Mouse (Mus musculus) myocyte (in vitro differentiated cells): ENCODE data around the gene Otud4. TPM values are rescaled to one million over a fixed set of nuclear protein-coding genes. Genes with fewer than 3 reads are reported as not detected.
A peak's percentile ranks its signal among the peaks of the same experiment; 100 is the strongest.

Experiments used
- H3K27me3 ChIP-seq: one replicate; pipeline ENCODE4 v1.6.1; 2011; ENCODE audit not compliant: control insufficient read depth, insufficient read depth, insufficient read length
- H3K36me3 ChIP-seq: one replicate; pipeline ENCODE4 v1.6.1; 2011; ENCODE audit not compliant: control insufficient read depth, insufficient read depth
- H3K4me2 ChIP-seq: one replicate; pipeline ENCODE4 v1.6.1; 2011; ENCODE audit warnings: low read depth, control low read depth
- H3K4me3 ChIP-seq: one replicate; pipeline ENCODE4 v1.5.1; 2011; ENCODE audit warnings: mild to moderate bottlenecking, control low read depth, moderate library complexity
- H3K79me2 ChIP-seq: one replicate; pipeline ENCODE4 v1.6.1; 2011; ENCODE audit not compliant: control insufficient read depth, insufficient read depth
- H3ac ChIP-seq: one replicate; pipeline ENCODE4 v1.6.1; 2011; ENCODE audit not compliant: control insufficient read depth, insufficient read length
- CEBPB ChIP-seq: IDR thresholded peaks from 2 replicates; pipeline ENCODE4 v1.6.1; 2011; ENCODE audit warnings: mild to moderate bottlenecking, moderate library complexity; ENCODE audit not compliant: poor library complexity, insufficient read depth, severe bottlenecking
- E2F4 ChIP-seq: IDR thresholded peaks from one replicate; pipeline ENCODE4 v1.6.1; 2011; ENCODE audit warnings: mild to moderate bottlenecking, control low read depth, moderate library complexity; ENCODE audit not compliant: insufficient read depth
- MAX ChIP-seq: IDR thresholded peaks from one replicate; pipeline ENCODE4 v1.6.1; 2011; ENCODE audit warnings: low read depth, mild to moderate bottlenecking, control low read depth
- MYOD1 ChIP-seq, 3 experiments: IDR thresholded peaks; one replicate each; pipeline ENCODE4 v1.6.1; 2011; ENCODE audit warnings: control low read depth in 2 of 3, low read depth in 2 of 3, mild to moderate bottlenecking in 2 of 3, moderate library complexity in 1 of 3; ENCODE audit not compliant: insufficient read length in 2 of 3, control insufficient read depth in 1 of 3
- MYOG ChIP-seq, 3 experiments: IDR thresholded peaks; one replicate each; pipeline ENCODE4 v1.6.1; 2011; ENCODE audit warnings: control low read depth in 2 of 3, low read depth in 2 of 3, mild to moderate bottlenecking in 2 of 3; ENCODE audit not compliant: insufficient read length in 2 of 3, control insufficient read depth in 1 of 3, insufficient read depth in 1 of 3
- POLR2A ChIP-seq: IDR thresholded peaks from one replicate; pipeline ENCODE4 v1.6.1; 2011; ENCODE audit warnings: low read depth, mild to moderate bottlenecking, control low read depth, moderate library complexity; ENCODE audit not compliant: insufficient read length
- POLR2AphosphoS2 ChIP-seq: IDR thresholded peaks from one replicate; pipeline ENCODE4 v1.6.1; 2011; ENCODE audit warnings: low read depth, control low read depth; ENCODE audit not compliant: insufficient read length
- REST ChIP-seq: IDR thresholded peaks from one replicate; pipeline ENCODE4 v1.6.1; 2011; ENCODE audit warnings: mild to moderate bottlenecking, control low read depth, moderate library complexity; ENCODE audit not compliant: insufficient read depth, insufficient read length
- SRF ChIP-seq: IDR thresholded peaks from one replicate; pipeline ENCODE4 v1.6.1; 2011; ENCODE audit warnings: low read depth; ENCODE audit not compliant: control insufficient read depth, insufficient read length
- TCF12 ChIP-seq: IDR thresholded peaks from one replicate; pipeline ENCODE4 v1.6.1; 2011; ENCODE audit warnings: mild to moderate bottlenecking, control low read depth; ENCODE audit not compliant: poor library complexity, insufficient read depth, severe bottlenecking
- TCF3 ChIP-seq: IDR thresholded peaks from one replicate; pipeline ENCODE4 v1.6.1; 2011; ENCODE audit warnings: low read depth, control low read depth; ENCODE audit not compliant: insufficient read length
- USF1 ChIP-seq: IDR thresholded peaks from one replicate; pipeline ENCODE4 v1.6.1; 2011; ENCODE audit warnings: low read depth, mild to moderate bottlenecking, control low read depth, moderate library complexity
- polyA plus RNA-seq: library from polyadenylated mRNA; unstranded; fragments of >200 nt; fragmentation: generic; extraction: Trizol; gene quantifications from one replicate; pipeline ENCODE4 v1.2.1, GENCODE M21; 2012; ENCODE audit warnings: missing spikeins

Gene Otud4
- polyA plus RNA-seq, 1 experiment: 6.0 TPM

GRCm38 (mm10) chr8:79711064-79711961 is 71.9 kb downstream of the Otud4 start, which contains the start of the genes Abce1 and Anapc10:
Gene Abce1, minus strand, starts transcription at chr8:79711740.
Gene Anapc10, plus strand, starts transcription at chr8:79711820.
- Histone ChIP-seq H3ac (peak within 1 kb of the TSS; percentile 31), H3K4me2 (peak within 1 kb of the TSS; percentile 85), H3K36me3 (peaks cover 25% of the 10 kb centered on the region), H3K4me3 (peak within 1 kb of the TSS; percentile 96), H3K27me3 (no peaks in the 10 kb centered on the region), H3K79me2 (peaks cover 58% of the 10 kb centered on the region)
- TF ChIP-seq MYOD1 (IDR thresholded peaks at IDR 0.05; ENCODE audit: control insufficient read depth in 1 of 3, insufficient read length in 2 of 3, low read depth in 2 of 3): peak in 1 of 3 experiments; percentile 50
- no peak for TF ChIP-seq REST
- TF ChIP-seq POLR2A: peak; percentile 99
- no peak for TF ChIP-seq TCF12
- TF ChIP-seq E2F4: no peak
- TF ChIP-seq POLR2AphosphoS2: peak; percentile 96
- TF ChIP-seq MAX: peak; percentile 5
- no peak for TF ChIP-seq USF1
- no peak for TF ChIP-seq TCF3
- peak in 2 of 3 experiments; percentile 32 to 51 for TF ChIP-seq MYOG (IDR thresholded peaks at IDR 0.05; ENCODE audit: control insufficient read depth in 1 of 3, insufficient read depth in 1 of 3, insufficient read length in 2 of 3, low read depth in 2 of 3)
- no peak for TF ChIP-seq CEBPB
- peak; percentile 95 for TF ChIP-seq SRF

- H3K79me2 ChIP-seq: peaks cover 44% of the 10 kb centered on the region
Measured at GRCm38 (mm10) chr8:79712676-79713075, 73.3 kb downstream of the Otud4 start.

DNA sequence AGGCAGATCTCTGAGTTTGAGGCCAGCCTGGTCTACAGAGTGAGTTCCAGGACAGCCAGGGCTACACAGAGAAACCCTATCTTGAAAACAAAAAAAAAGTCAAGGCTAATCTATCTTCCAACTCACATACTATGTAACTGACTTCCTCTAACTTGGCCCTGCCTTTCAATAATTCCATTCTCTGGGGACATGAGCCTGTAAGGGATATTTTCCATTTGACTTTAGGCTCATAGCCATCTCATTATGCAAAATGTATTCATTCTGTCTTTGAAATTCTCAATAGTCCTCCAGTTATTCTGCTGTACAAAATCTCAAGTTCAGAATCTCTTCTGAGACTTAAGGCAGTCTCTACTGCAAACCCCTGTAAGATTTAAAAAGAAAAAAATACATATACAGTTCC is 82.1 kb downstream of the Otud4 start:
- Histone ChIP-seq H3K4me2 (no peak overlapping the region), H3ac (no peak overlapping the region), H3K36me3 (peaks cover 29% of the 10 kb centered on the region), H3K79me2 (no peaks in the 10 kb centered on the region), H3K27me3 (no peaks in the 10 kb centered on the region), H3K4me3 (no peak overlapping the region)
- TF ChIP-seq REST (no peak), MYOG (IDR thresholded peaks at IDR 0.05; ENCODE audit: control insufficient read depth in 1 of 3, insufficient read depth in 1 of 3, insufficient read length in 2 of 3, low read depth in 2 of 3) (no peak), SRF (no peak), CEBPB (no peak), MAX (no peak)

More at GRCm38 (mm10) chr8:79712676-79713075, 73.3 kb downstream of the Otud4 start:
- Histone ChIP-seq H3K27me3 (no peaks in the 10 kb centered on the region), H3K4me3 (peak overlapping the region; percentile 96), H3K36me3 (peaks cover 21% of the 10 kb centered on the region), H3K4me2 (peak overlapping the region; percentile 74), H3ac (no peak overlapping the region)
- no peak for TF ChIP-seq MYOD1 (IDR thresholded peaks at IDR 0.05; ENCODE audit: control insufficient read depth in 1 of 3, insufficient read length in 2 of 3, low read depth in 2 of 3)
- TF ChIP-seq CEBPB: no peak
- no peak for TF ChIP-seq POLR2A
- TF ChIP-seq USF1: no peak
- no peak for TF ChIP-seq MYOG (IDR thresholded peaks at IDR 0.05; ENCODE audit: control insufficient read depth in 1 of 3, insufficient read depth in 1 of 3, insufficient read length in 2 of 3, low read depth in 2 of 3)
- no peak for TF ChIP-seq SRF
- TF ChIP-seq E2F4: no peak
- TF ChIP-seq POLR2AphosphoS2: no peak
- TF ChIP-seq REST: no peak
- no peak for TF ChIP-seq TCF12
- no peak for TF ChIP-seq MAX
- no peak for TF ChIP-seq TCF3

DNA sequence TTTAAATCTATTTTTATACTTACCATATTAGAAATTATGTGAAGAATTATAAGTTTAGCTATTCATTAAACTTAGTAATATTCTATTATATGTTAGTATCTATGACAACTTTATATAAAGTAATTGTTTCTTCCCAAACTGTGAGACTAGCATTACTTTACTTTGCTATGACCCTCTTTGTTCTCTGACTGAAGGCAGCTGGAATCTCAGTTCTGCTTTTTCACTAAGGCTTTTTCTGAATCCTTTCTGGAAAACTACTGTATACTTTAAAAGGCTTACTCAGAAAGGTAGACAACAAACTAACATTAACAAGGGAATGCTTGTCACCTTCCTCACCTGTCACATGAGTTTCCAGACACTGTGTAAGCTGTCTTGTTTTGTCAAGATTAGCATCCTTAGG is 83.9 kb downstream of the Otud4 start:
- TF ChIP-seq MYOG (IDR thresholded peaks at IDR 0.05; ENCODE audit: control insufficient read depth in 1 of 3, insufficient read depth in 1 of 3, insufficient read length in 2 of 3, low read depth in 2 of 3) (no peak), CEBPB (no peak), POLR2AphosphoS2 (no peak), TCF12 (no peak), E2F4 (no peak), MYOD1 (IDR thresholded peaks at IDR 0.05; ENCODE audit: control insufficient read depth in 1 of 3, insufficient read length in 2 of 3, low read depth in 2 of 3) (no peak), TCF3 (no peak), MAX (no peak), REST (no peak), USF1 (no peak), POLR2A (no peak), SRF (no peak)
- Histone ChIP-seq H3K4me3 (no peak overlapping the region), H3K79me2 (no peaks in the 10 kb centered on the region), H3K36me3 (peaks cover 17% of the 10 kb centered on the region), H3K27me3 (no peaks in the 10 kb centered on the region), H3ac (no peak overlapping the region), H3K4me2 (no peak overlapping the region)

GRCm38 (mm10) chr8:79724589-79724988 is 85.2 kb downstream of the Otud4 start:
- Histone ChIP-seq H3K4me2 (no peak overlapping the region), H3K27me3 (no peaks in the 10 kb centered on the region), H3K4me3 (no peak overlapping the region), H3K79me2 (no peaks in the 10 kb centered on the region), H3K36me3 (peaks cover 21% of the 10 kb centered on the region), H3ac (no peak overlapping the region)
- TF ChIP-seq SRF (no peak), MYOD1 (IDR thresholded peaks at IDR 0.05; ENCODE audit: control insufficient read depth in 1 of 3, insufficient read length in 2 of 3, low read depth in 2 of 3) (no peak), REST (no peak), TCF12 (no peak), POLR2AphosphoS2 (no peak), E2F4 (no peak), MYOG (IDR thresholded peaks at IDR 0.05; ENCODE audit: control insufficient read depth in 1 of 3, insufficient read depth in 1 of 3, insufficient read length in 2 of 3, low read depth in 2 of 3) (no peak), TCF3 (no peak), POLR2A (no peak), CEBPB (no peak), MAX (no peak), USF1 (no peak)
